Mouse (Mus musculus) kidney, embryonic 14.5 days (tissue): ENCODE measurements at regions not wholly inside any gene's neighbourhood (a gene's known extent, or its start where the extent isn't known, plus 50 kb on each side); places are given as distances from the start of the nearest gene placed in this dataset.
"Not testable (repeated sequence)": the region's sequence is repeated elsewhere in the genome, so short reads cannot be mapped to it uniquely, and the experiment has no call there.

ENCODE experiments used
- ATAC-seq: fragments of 200-750 bp; cut with Nextera tagmentation; 2 replicates; pipeline ENCODE4 v1.8.0; 2017; ENCODE audit warnings: moderate number of reproducible peaks, mild to moderate bottlenecking, moderate TSS enrichment, moderate library complexity; ENCODE audit not compliant: low FRiP score, low TSS enrichment
- H3K27ac ChIP-seq: fragments of 300-500 bp; sonication (generic); 2 replicates; pipeline ENCODE4 v1.5.1; 2014; ENCODE audit warnings: low read depth, mild to moderate bottlenecking, low read length, moderate library complexity, mixed read lengths
- H3K27me3 ChIP-seq: fragments of 300-500 bp; sonication (generic); 2 replicates; pipeline ENCODE4 v1.6.1; 2014; ENCODE audit warnings: mild to moderate bottlenecking, low read length; ENCODE audit not compliant: control insufficient read depth, insufficient read depth
- H3K36me3 ChIP-seq: fragments of 300-500 bp; sonication (generic); 2 replicates; pipeline ENCODE4 v1.6.1; 2014; ENCODE audit warnings: low read length, mixed read lengths; ENCODE audit not compliant: control insufficient read depth, insufficient read depth
- H3K4me1 ChIP-seq: fragments of 300-500 bp; sonication (generic); 2 replicates; pipeline ENCODE4 v1.6.1; 2014; ENCODE audit warnings: low read length, mixed read lengths; ENCODE audit not compliant: control insufficient read depth, insufficient read depth
- H3K4me2 ChIP-seq: fragments of 300-500 bp; sonication (generic); replicated peaks from 2 replicates; pipeline ENCODE4 v1.6.1; 2014; ENCODE audit warnings: low read depth, mild to moderate bottlenecking, low read length
- H3K4me3 ChIP-seq: fragments of 300-500 bp; sonication (generic); 2 replicates; pipeline ENCODE4 v1.5.1; 2014; ENCODE audit warnings: mild to moderate bottlenecking, low read length
- H3K9ac ChIP-seq: fragments of 300-500 bp; sonication (generic); 2 replicates; pipeline ENCODE4 v1.6.1; 2014; ENCODE audit warnings: low read depth, mild to moderate bottlenecking, low read length, moderate library complexity
- H3K9me3 ChIP-seq: fragments of 300-500 bp; sonication (generic); 2 replicates; pipeline ENCODE4 v1.6.1; 2016; ENCODE audit warnings: low read length; ENCODE audit not compliant: control insufficient read depth
- WGBS: fragments of 180-500 bp; shearing (Covaris S2); extraction: QIAGEN DNeasy Blood & Tissue Kit; methylation state at CpG from one replicate; pipeline ENCODE4 v1.1.7; 2014; 5-methylcytosine and 5-hydroxymethylcytosine counted together

- not testable (repeated sequence) for H3K9me3 ChIP-seq, H3K36me3 ChIP-seq, H3K27me3 ChIP-seq, H3K9ac ChIP-seq, ATAC-seq, H3K27ac ChIP-seq, H3K4me2 ChIP-seq, H3K4me3 ChIP-seq, H3K4me1 ChIP-seq
- WGBS, result 87% methylated on average over 16 of the region's 17 CpGs
These were observed 113.1 kb downstream of the Gm31371 start for GRCm38 (mm10) chr8:20016082-20016840.

- not testable (repeated sequence) for H3K9me3 ChIP-seq, H3K4me2 ChIP-seq, ATAC-seq, H3K4me3 ChIP-seq, H3K36me3 ChIP-seq, H3K27me3 ChIP-seq, H3K4me1 ChIP-seq, H3K9ac ChIP-seq, H3K27ac ChIP-seq
- WGBS, result no CpG with 5 or more reads among the region's 2 CpGs
These were observed 122.3 kb downstream of the Gm31371 start for GRCm38 (mm10) chr8:20025521-20025920.

- 77% methylated on average over 1 of the region's 2 CpGs for WGBS
These were observed 124.8 kb downstream of the Gm31371 start for GRCm38 (mm10) chr8:20027956-20028355.

GRCm38 (mm10) chr8:20030131-20030530 is 126.9 kb downstream of the Gm31371 start:
- not testable (repeated sequence) for H3K4me2 ChIP-seq, H3K9me3 ChIP-seq, H3K27ac ChIP-seq, H3K4me3 ChIP-seq, H3K4me1 ChIP-seq, H3K27me3 ChIP-seq, H3K36me3 ChIP-seq, ATAC-seq, H3K9ac ChIP-seq
- 87% methylated on average over 2 of the region's 2 CpGs for WGBS

More at GRCm38 (mm10) chr8:20027956-20028355, 124.8 kb downstream of the Gm31371 start:
- H3K9ac ChIP-seq, H3K9me3 ChIP-seq, H3K27me3 ChIP-seq, H3K36me3 ChIP-seq, H3K4me1 ChIP-seq, ATAC-seq, H3K4me3 ChIP-seq, H3K27ac ChIP-seq, H3K4me2 ChIP-seq: not testable (repeated sequence)

GRCm38 (mm10) chr8:20057626-20058025 is 154.4 kb downstream of the Gm31371 start:
- not testable (repeated sequence) for H3K4me2 ChIP-seq, H3K4me1 ChIP-seq, H3K9ac ChIP-seq, H3K27ac ChIP-seq, H3K36me3 ChIP-seq, H3K27me3 ChIP-seq, H3K4me3 ChIP-seq, ATAC-seq, H3K9me3 ChIP-seq
- WGBS, result 78% methylated on average over 2 of the region's 3 CpGs

GRCm38 (mm10) chr8:20098121-20098520 is 194.9 kb downstream of the Gm31371 start:
- not testable (repeated sequence) for H3K36me3 ChIP-seq, H3K4me2 ChIP-seq, H3K4me1 ChIP-seq, H3K9ac ChIP-seq, H3K4me3 ChIP-seq, H3K27ac ChIP-seq, H3K9me3 ChIP-seq, ATAC-seq, H3K27me3 ChIP-seq
- WGBS, result 78% methylated on average over 4 of the region's 5 CpGs

- no CpG with 5 or more reads among the region's 1 CpGs for WGBS
- not testable (repeated sequence) for ATAC-seq
These were observed 197.0 kb downstream of the Gm31371 start for GRCm38 (mm10) chr8:20100241-20100640.

GRCm38 (mm10) chr8:20102374-20102773 is 199.2 kb downstream of the Gm31371 start:
- not testable (repeated sequence) for H3K4me1 ChIP-seq, H3K27me3 ChIP-seq, H3K27ac ChIP-seq, H3K4me2 ChIP-seq, H3K4me3 ChIP-seq, H3K9me3 ChIP-seq, ATAC-seq, H3K9ac ChIP-seq, H3K36me3 ChIP-seq
- no CpG with 5 or more reads among the region's 2 CpGs for WGBS

More at GRCm38 (mm10) chr8:20100241-20100640, 197.0 kb downstream of the Gm31371 start:
- not testable (repeated sequence) for H3K36me3 ChIP-seq, H3K9ac ChIP-seq, H3K4me1 ChIP-seq, H3K27me3 ChIP-seq, H3K4me2 ChIP-seq, H3K27ac ChIP-seq, H3K4me3 ChIP-seq, H3K9me3 ChIP-seq

- not testable (repeated sequence) for H3K9ac ChIP-seq, H3K4me1 ChIP-seq, ATAC-seq, H3K27ac ChIP-seq, H3K4me2 ChIP-seq, H3K27me3 ChIP-seq, H3K36me3 ChIP-seq, H3K9me3 ChIP-seq, H3K4me3 ChIP-seq
- WGBS, result 85% methylated on average over 1 of the region's 2 CpGs
These were observed 204.0 kb downstream of the Gm31371 start for GRCm38 (mm10) chr8:20107154-20107553.
